Mouse (Mus musculus): ENCODE measurements around the gene Acta2. TPM values are rescaled to one million over a fixed set of nuclear protein-coding genes. Genes with fewer than 3 reads are reported as not detected.

Gene Acta2
- total RNA-seq (2023): not detected

GRCm38 (mm10) chr19:34254880-34255681 is at the start of gene Acta2:
Gene Acta2, minus strand, starts transcription at chr19:34255590.

GRCm38 (mm10) chr19:34289948-34290789 is 34.8 kb upstream of the Acta2 start, which contains the start of gene Fas:
Gene Fas, plus strand, starts transcription at chr19:34290666.

GRCm38 (mm10) chr19:34192008-34192963 is 63.1 kb downstream of the Acta2 start, which contains the start of gene Stambpl1:
Gene Stambpl1, plus strand, starts transcription at chr19:34192229.

Other genes starting within 250 kb of the Acta2 start
- gene Lipk, start 247.3 kb downstream of the Acta2 start, total RNA-seq (2023): not detected
- not detected for gene Lipn, start 188.2 kb downstream of the Acta2 start, total RNA-seq (2023)
- not detected for gene Lipm, start 154.7 kb downstream of the Acta2 start, total RNA-seq (2023)
- under 1 TPM in 1 of 2 experiments, not detected in 1; 0.39 TPM for gene Ankrd22, start 89.5 kb downstream of the Acta2 start, total RNA-seq (2023)
- 10 to 100 TPM; 42.1 to 44.1 TPM for gene Stambpl1, start 63.4 kb downstream of the Acta2 start, total RNA-seq (2023)
- gene Fas, start 35.1 kb upstream of the Acta2 start, total RNA-seq (2023): 1 to 10 TPM; 4.4 to 4.6 TPM
- gene Ch25h, start 219.6 kb upstream of the Acta2 start, total RNA-seq (2023): not detected

Measured in B cell, adult 67 days (primary cell).